Mouse (Mus musculus) heart, embryonic 14.5 days (tissue): ENCODE results near the gene Wdr95. TPM values are rescaled to one million over a fixed set of nuclear protein-coding genes. Genes with fewer than 3 reads are reported as not detected.

ENCODE experiments used
- ATAC-seq: fragments of 200-750 bp; cut with Nextera tagmentation; 2 replicates; pipeline ENCODE4 v1.8.0; 2017; ENCODE audit warnings: low read depth, moderate TSS enrichment; ENCODE audit not compliant: insufficient number of reproducible peaks, insufficient read depth, low FRiP score
- H3K27ac ChIP-seq, 2 experiments: fragments of 200-500 bp in 1 of 2; fragments of 300-500 bp in 1 of 2; sonication (generic) in 1 of 2; replicated peaks in 1 of 2; 2 replicates each; pipeline ENCODE4 v1.5.1; 2012 to 2014; ENCODE audit warnings: low read depth in 2 of 2, low read length in 2 of 2, control low read depth in 1 of 2, mild to moderate bottlenecking in 1 of 2, mixed read lengths in 1 of 2; ENCODE audit not compliant: control insufficient read depth in 1 of 2, insufficient read depth in 1 of 2
- H3K27me3 ChIP-seq: fragments of 300-500 bp; sonication (generic); 2 replicates; pipeline ENCODE4 v1.6.1; 2014; ENCODE audit warnings: mild to moderate bottlenecking, low read length, control low read depth; ENCODE audit not compliant: control insufficient read depth, insufficient read depth
- H3K36me3 ChIP-seq: fragments of 300-500 bp; sonication (generic); 2 replicates; pipeline ENCODE4 v1.6.1; 2014; ENCODE audit warnings: mild to moderate bottlenecking, control low read depth, low read length, mixed read lengths; ENCODE audit not compliant: control insufficient read depth, insufficient read depth
- H3K4me1 ChIP-seq, 2 experiments: fragments of 200-500 bp in 1 of 2; fragments of 300-500 bp in 1 of 2; sonication (generic) in 1 of 2; 2 replicates each; pipeline ENCODE4 v1.6.1; 2012 to 2014; ENCODE audit warnings: low read length in 2 of 2, control low read depth in 1 of 2, mixed read lengths in 1 of 2; ENCODE audit not compliant: control insufficient read depth in 2 of 2, insufficient read depth in 2 of 2
- H3K4me2 ChIP-seq: fragments of 300-500 bp; sonication (generic); 2 replicates; pipeline ENCODE4 v1.6.1; 2014; ENCODE audit warnings: mild to moderate bottlenecking, low read length
- H3K4me3 ChIP-seq, 2 experiments: fragments of 200-500 bp in 1 of 2; fragments of 300-500 bp in 1 of 2; sonication (generic) in 1 of 2; 2 replicates each; pipeline ENCODE4 v1.5.1; 2012 to 2014; ENCODE audit warnings: low read length in 2 of 2, mild to moderate bottlenecking in 2 of 2, control low read depth in 1 of 2, low read depth in 1 of 2, moderate library complexity in 1 of 2; ENCODE audit not compliant: control insufficient read depth in 1 of 2, insufficient read depth in 1 of 2
- H3K9ac ChIP-seq: fragments of 300-500 bp; sonication (generic); 2 replicates; pipeline ENCODE4 v1.6.1; 2014; ENCODE audit warnings: mild to moderate bottlenecking, low read length
- H3K9me3 ChIP-seq: fragments of 300-500 bp; sonication (generic); 2 replicates; pipeline ENCODE4 v1.6.1; 2016; ENCODE audit warnings: low read length, control low read depth; ENCODE audit not compliant: control insufficient read depth
- WGBS: fragments of 180-500 bp; shearing (Covaris S2); extraction: QIAGEN DNeasy Blood & Tissue Kit; methylation state at CpG from one replicate; pipeline ENCODE4 v1.1.7; 2014; 5-methylcytosine and 5-hydroxymethylcytosine counted together
- polyA plus RNA-seq: library from polyadenylated mRNA; unstranded; fragments of >200 nt; fragmentation: Nextera tagmentation; extraction: Ambion mirVana; gene quantifications from 2 replicates; pipeline ENCODE4 v1.2.1, GENCODE M21; 2014

The Wdr95 gene
- polyA plus RNA-seq, 1 experiment from 2014 or later: not detected

DNA sequence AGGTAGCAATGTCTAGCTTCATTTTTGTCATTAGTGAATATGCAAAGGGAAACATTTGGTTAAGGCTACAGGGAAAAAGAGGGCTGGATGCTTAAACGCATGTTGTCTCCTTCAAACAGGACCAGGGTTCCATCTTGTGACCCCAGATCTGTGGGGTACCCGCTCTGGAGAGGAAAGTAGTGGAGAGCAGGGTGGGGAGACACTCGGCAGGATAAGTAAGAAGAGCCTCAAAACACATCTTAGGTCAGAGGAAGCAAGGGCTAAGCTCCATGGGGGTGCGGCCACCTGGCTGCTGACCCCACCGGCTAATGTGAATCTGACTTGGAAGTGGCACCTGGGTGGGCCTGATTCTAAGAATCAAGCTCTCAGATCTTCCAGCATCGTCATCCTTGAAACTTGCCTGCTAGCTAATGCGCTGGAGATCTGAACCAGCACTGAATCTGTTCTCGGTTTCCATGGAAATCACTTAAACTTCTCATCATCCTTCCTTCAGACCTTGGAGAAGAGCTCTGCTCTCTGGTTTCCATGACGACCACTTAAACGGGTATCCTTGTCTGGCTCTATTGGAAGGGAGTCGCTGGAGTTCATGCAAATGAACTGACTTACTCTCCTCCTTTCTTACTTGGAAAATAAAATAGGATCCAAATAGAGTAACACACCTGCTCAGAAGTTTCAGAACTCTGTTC is 32.6 kb downstream of the Wdr95 start:
- Histone ChIP-seq H3K9ac (no peak overlapping the region), H3K4me1 (no peaks in the 10 kb centered on the region), H3K27me3 (no peaks in the 10 kb centered on the region), H3K4me3 (no peak overlapping the region), H3K9me3 (no peaks in the 10 kb centered on the region), H3K27ac (no peak overlapping the region), H3K36me3 (no peaks in the 10 kb centered on the region), H3K4me2 (no peak overlapping the region)
- no peak for ATAC-seq
- WGBS: 52% methylated on average over 11 of the region's 11 CpGs

GRCm38 (mm10) chr5:149566026-149566425 is 37.5 kb downstream of the Wdr95 start:
- Histone ChIP-seq H3K36me3 (no peaks in the 10 kb centered on the region), H3K4me1 (no peaks in the 10 kb centered on the region; a peak in 1 of 4 replicates), H3K27me3 (no peaks in the 10 kb centered on the region), H3K4me3 (no peak overlapping the region), H3K9me3 (no peaks in the 10 kb centered on the region), H3K4me2 (no peak overlapping the region), H3K27ac (no peak overlapping the region), H3K9ac (no peak overlapping the region)
- no peak for ATAC-seq
- WGBS: 59% methylated on average over 11 of the region's 11 CpGs

DNA sequence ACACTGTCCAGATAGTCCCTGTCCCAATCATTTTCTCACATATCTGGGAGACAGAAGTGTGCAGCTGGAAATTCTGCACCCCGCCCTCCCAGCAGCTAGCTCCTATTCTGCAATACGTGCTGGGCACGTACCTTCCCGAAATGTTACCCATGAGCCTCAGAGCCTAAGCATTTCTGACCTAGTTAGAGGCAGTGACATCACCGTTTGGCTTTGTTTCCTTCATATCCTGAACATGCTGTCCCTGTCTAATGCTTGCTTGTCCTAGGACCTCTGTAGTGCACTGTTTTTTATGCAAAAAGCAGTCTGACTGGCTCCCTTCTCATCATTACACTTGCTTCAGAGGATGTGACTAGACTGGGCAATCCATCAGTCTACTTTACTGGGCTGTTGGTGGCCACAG is 38.5 kb downstream of the Wdr95 start:
- Histone ChIP-seq H3K27ac (no peak overlapping the region), H3K27me3 (no peaks in the 10 kb centered on the region), H3K9ac (no peak overlapping the region), H3K36me3 (no peaks in the 10 kb centered on the region), H3K4me3 (no peak overlapping the region), H3K4me2 (no peak overlapping the region), H3K9me3 (no peaks in the 10 kb centered on the region), H3K4me1 (no peaks in the 10 kb centered on the region; a peak in 1 of 4 replicates)
- 73% methylated on average over 5 of the region's 5 CpGs for WGBS
- no peak for ATAC-seq

DNA sequence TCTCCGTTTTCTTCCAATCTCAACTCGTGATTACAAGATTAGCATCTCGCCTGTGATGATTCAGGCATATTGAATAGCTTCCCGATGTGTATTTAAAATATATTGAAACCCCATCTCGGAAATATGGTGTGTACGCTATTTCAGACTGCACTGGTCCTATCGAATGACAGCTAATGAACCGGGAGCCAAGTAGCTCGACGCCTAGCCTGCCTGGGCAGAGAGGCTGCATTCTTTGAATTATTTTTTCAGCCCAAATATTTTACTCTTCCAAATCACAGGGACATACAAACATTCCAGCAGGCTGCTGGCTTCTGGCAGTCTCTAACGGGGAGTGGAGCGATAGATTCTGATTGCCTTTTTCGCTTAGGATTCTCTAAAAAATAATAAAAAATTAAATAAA is 40.5 kb downstream of the Wdr95 start:
- no peaks in the 10 kb centered on the region for H3K9me3 ChIP-seq
- H3K4me3 ChIP-seq: no peak overlapping the region
- H3K27me3 ChIP-seq: no peaks in the 10 kb centered on the region
- no peak for ATAC-seq
- H3K27ac ChIP-seq: no peak overlapping the region
- no peak overlapping the region for H3K9ac ChIP-seq
- no peak overlapping the region for H3K4me2 ChIP-seq
- no peaks in the 10 kb centered on the region for H3K36me3 ChIP-seq
- H3K4me1 ChIP-seq: no peaks in the 10 kb centered on the region; a peak in 1 of 4 replicates
- 68% methylated on average over 13 of the region's 13 CpGs for WGBS

DNA sequence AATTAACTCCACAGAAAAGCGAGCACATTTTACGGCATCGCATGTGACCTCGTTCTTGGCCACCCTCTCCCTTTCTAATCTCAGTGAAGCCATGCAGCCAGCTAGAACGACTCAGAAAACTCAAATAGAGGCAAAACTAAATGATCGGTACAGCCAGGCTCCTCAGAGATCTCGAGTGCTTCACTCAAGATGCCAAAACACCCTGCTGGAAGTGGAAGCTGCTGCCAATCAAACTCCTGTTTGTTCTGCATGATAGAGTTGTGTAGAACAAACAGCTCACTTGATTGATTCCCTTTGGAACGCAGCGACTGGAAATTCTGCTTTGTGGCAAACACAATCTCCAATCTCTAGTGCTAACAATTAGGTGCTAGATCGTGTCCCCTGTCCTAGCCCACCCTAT is 48.5 kb downstream of the Wdr95 start:
- 41% methylated on average over 10 of the region's 10 CpGs for WGBS
- H3K9me3 ChIP-seq: no peaks in the 10 kb centered on the region
- no peak overlapping the region for H3K9ac ChIP-seq
- H3K4me2 ChIP-seq: no peak overlapping the region
- no peaks in the 10 kb centered on the region for H3K36me3 ChIP-seq
- no peak overlapping the region for H3K27ac ChIP-seq
- no peak for ATAC-seq
- no peaks in the 10 kb centered on the region for H3K27me3 ChIP-seq
- H3K4me1 ChIP-seq: peaks cover 0 to 3% of the 10 kb centered on the region in 2 experiments; a peak in 1 of 4 replicates
- no peak overlapping the region for H3K4me3 ChIP-seq

DNA sequence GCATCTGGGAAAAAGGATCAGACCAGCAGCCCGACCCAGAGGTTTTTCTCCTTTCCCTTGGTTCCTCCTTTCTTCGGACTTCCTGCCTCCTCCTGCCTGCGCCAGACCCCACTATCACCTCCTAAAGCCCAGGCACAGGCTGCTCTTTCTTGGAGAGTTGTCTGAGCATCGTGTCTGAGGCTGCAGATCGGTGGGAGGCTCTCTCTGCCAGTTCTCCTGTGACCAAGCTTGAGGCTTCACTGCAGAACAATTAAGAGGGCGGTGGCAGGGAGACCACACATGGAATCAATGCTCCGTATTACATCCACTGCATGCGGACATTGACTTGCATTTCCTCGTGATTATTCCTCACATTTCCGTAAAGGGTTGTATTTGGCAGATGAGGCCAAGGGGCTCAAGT is 49.0 kb downstream of the Wdr95 start:
- H3K27ac ChIP-seq: no peak overlapping the region
- H3K9ac ChIP-seq: no peak overlapping the region

GRCm38 (mm10) chr5:149582642-149583262 is 54.3 kb downstream of the Wdr95 start:
- H3K27ac ChIP-seq: no peak overlapping the region
- H3K36me3 ChIP-seq: no peaks in the 10 kb centered on the region
- H3K4me3 ChIP-seq: no peak overlapping the region
- no peak for ATAC-seq
- H3K9me3 ChIP-seq: no peaks in the 10 kb centered on the region
- H3K4me2 ChIP-seq: no peak overlapping the region
- H3K9ac ChIP-seq: no peak overlapping the region
- WGBS: 69% methylated on average over 5 of the region's 5 CpGs
- no peaks in the 10 kb centered on the region for H3K27me3 ChIP-seq
- peaks cover 2 to 4% of the 10 kb centered on the region in 2 experiments; a peak in 1 of 4 replicates for H3K4me1 ChIP-seq

More for the DNA sequence above, 49.0 kb downstream of the Wdr95 start:
- peaks cover 0 to 3% of the 10 kb centered on the region in 2 experiments; a peak in 1 of 4 replicates for H3K4me1 ChIP-seq
- no peaks in the 10 kb centered on the region for H3K27me3 ChIP-seq
- H3K36me3 ChIP-seq: no peaks in the 10 kb centered on the region
- no peaks in the 10 kb centered on the region for H3K9me3 ChIP-seq
- H3K4me3 ChIP-seq: no peak overlapping the region
- 30% methylated on average over 10 of the region's 10 CpGs for whole genome bisulfite sequencing
- ATAC-seq: no peak
- H3K4me2 ChIP-seq: no peak overlapping the region
